Comparison of ENCODE assay signal across 11 mouse cellular contexts in genomic region chr5:30968416-30968815, GRCm38 (mm10). TPM values are rescaled to one million over a fixed set of nuclear protein-coding genes. Genes with fewer than 3 reads are reported as not detected.
DNase-seq lines count a peak whose midpoint lies in the region; ATAC-seq and TF ChIP-seq lines count a peak whose summit lies in the region.
"Had no signal": no experiment of that assay in that cellular context is flagged by ENCODE, and none has a peak within 500 bp of the region (broad histone marks: within the 10 kb centered on the region; RNA-seq: fewer than 3 reads in every experiment).

Gene Tcf23, plus strand, starts transcription at chr5:30968662.

- no peaks in the 10 kb centered on the region for H3K9me3 ChIP-seq in liver, postnatal 0 days (ENCODE audit: low read length)
- H3K9me3 ChIP-seq: limb, embryonic 13.5 days had no signal

- no peak for ATAC-seq in liver, postnatal 0 days

- H3K27me3 ChIP-seq in liver, postnatal 0 days (ENCODE audit: insufficient read depth, low read length) = no peaks in the 10 kb centered on the region
- no peaks in the 10 kb centered on the region for H3K27me3 ChIP-seq in testis, adult 2 months (ENCODE audit: control insufficient read depth, insufficient read depth, low read length)

- peak; percentile 23 for DNase-seq in liver
- no peak for DNase-seq in liver, postnatal 0 days
- peak; percentile 64 to 71 for DNase-seq in heart, postnatal 14 days
- DNase-seq in kidney, postnatal 4 days = peak; percentile 84 to 88
- no peak for DNase-seq in spleen, postnatal 14 days (ENCODE audit: low spot score in 2 of 2)
- DNase-seq in thymus, postnatal 36 days = no peak
- DNase-seq: cerebellum, adult 18-20 months; retina, postnatal 1 day had no signal

- no peak for TF ChIP-seq CTCF in liver, postnatal 0 days (IDR thresholded peaks at IDR 0.05; ENCODE audit: low read depth)
- no peak for TF ChIP-seq CTCF in testis, adult 2 months (IDR thresholded peaks at IDR 0.05; ENCODE audit: control insufficient read depth, insufficient read depth, insufficient replicate concordance, low read depth, low read length)

- H3K27ac ChIP-seq in liver, postnatal 0 days (ENCODE audit: low read depth) = no peak within 1 kb of the TSS
- peak within 1 kb of the TSS; percentile 46 for H3K27ac ChIP-seq in testis, adult 2 months (ENCODE audit: control insufficient read depth, insufficient read depth, low read depth, low read length)
- H3K27ac ChIP-seq: limb, embryonic 13.5 days had no signal

- intact Hi-C loops in heart, postnatal 14 days (cut with DNase I) = no loop called here

- no peaks in the 10 kb centered on the region for H3K36me3 ChIP-seq in liver, postnatal 0 days (replicated peaks; ENCODE audit: insufficient read depth, low read length)
- no peaks in the 10 kb centered on the region for H3K36me3 ChIP-seq in testis, adult 2 months (ENCODE audit: control insufficient read depth, insufficient read depth, low read length)
- H3K36me3 ChIP-seq: limb, embryonic 13.5 days had no signal

- TF ChIP-seq EP300 in liver, postnatal 0 days (IDR thresholded peaks at IDR 0.05; ENCODE audit: low read depth) = no peak

- H3K4me1 ChIP-seq in liver, postnatal 0 days (ENCODE audit: insufficient read depth) = peaks cover 5% of the 10 kb centered on the region
- peaks cover 5% of the 10 kb centered on the region for H3K4me1 ChIP-seq in testis, adult 2 months (ENCODE audit: control insufficient read depth, insufficient read depth, low read length)
- H3K4me1 ChIP-seq: limb, embryonic 13.5 days had no signal

- no peak within 1 kb of the TSS for H3K4me3 ChIP-seq in liver, postnatal 0 days (ENCODE audit: low read depth, low read length)
- no peak within 1 kb of the TSS for H3K4me3 ChIP-seq in testis, adult 2 months (ENCODE audit: control insufficient read depth, low read depth, low read length)
- H3K4me3 ChIP-seq: limb, embryonic 13.5 days had no signal

- 64% methylated on average over 8 of the region's 8 CpGs for WGBS in liver, postnatal 0 days (ENCODE audit: insufficient replicate concordance)

- H3K4me2 ChIP-seq in liver, postnatal 0 days (ENCODE audit: low read depth, low read length) = no peak within 1 kb of the TSS
- H3K4me2 ChIP-seq: limb, embryonic 13.5 days had no signal

- TF ChIP-seq POLR2A in testis, adult 2 months (IDR thresholded peaks at IDR 0.05; ENCODE audit: control insufficient read depth, low read depth, low read length) = no peak

- no peak within 1 kb of the TSS for H3K9ac ChIP-seq in liver, postnatal 0 days (replicated peaks)
- H3K9ac ChIP-seq: limb, embryonic 13.5 days had no signal

RNA-seq across cellular contexts. Expression of gene Tcf23, which starts in this region (rescaled TPM):
- 0.05 TPM in 1 of 2 replicates, not detected in the other for polyA plus RNA-seq in liver, postnatal 0 days (2015; fragmentation: Nextera tagmentation; extraction: Ambion mirVana)
- total RNA-seq in heart, postnatal 14 days (2021) = under 1 TPM; 0.51 to 0.55 TPM
- 1.00 and 1.0 TPM in 2 replicates for polyA plus RNA-seq in testis, adult 2 months (2012; rRNA removed)
- total RNA-seq: midbrain, postnatal 0 days had no signal
- polyA plus RNA-seq: limb, embryonic 13.5 days had no signal

Comparison
In these comparisons a context has a peak if more than half of its experiments do, and no peak if none do; other contexts are left out.
1. DNase-seq: peak in liver (single experiment) and kidney, postnatal 4 days (2 of 2); none in liver, postnatal 0 days (single experiment), spleen, postnatal 14 days (0 of 2) and thymus, postnatal 36 days (0 of 2).
2. Peak in DNase-seq in heart, postnatal 14 days; RNA of the gene not detected or under 1 TPM.